Mouse (Mus musculus): ENCODE data around the gene Tbl3. TPM values are rescaled to one million over a fixed set of nuclear protein-coding genes. Genes with fewer than 3 reads are reported as not detected.

Gene Tbl3
- polyA plus RNA-seq, 2 experiments = 26.8 to 31.3 TPM

- no peak for TF ChIP-seq EP300 (IDR thresholded peaks at IDR 0.05; ENCODE audit: low read depth)
- TF ChIP-seq CTCF (IDR thresholded peaks at IDR 0.05; ENCODE audit: low read depth) = no peak
- no peak overlapping the region; the same call in 1 of the 2 replicates for H3K4me2 ChIP-seq (ENCODE audit: low read depth)
- no peak overlapping the region for H3K27ac ChIP-seq
- peaks cover 12 to 14% of the 10 kb centered on the region in 2 experiments for H3K4me1 ChIP-seq (replicated peaks; ENCODE audit: control insufficient read depth in 2 of 2, insufficient read depth in 2 of 2, low read length in 1 of 2)
- no peaks in the 10 kb centered on the region for H3K27me3 ChIP-seq (ENCODE audit: control insufficient read depth, insufficient read depth, low read length)
- no peaks in the 10 kb centered on the region for H3K9me3 ChIP-seq (ENCODE audit: control insufficient read depth, low read length)
- no peak for ATAC-seq (ENCODE audit: insufficient read depth)
- H3K36me3 ChIP-seq (replicated peaks; ENCODE audit: control insufficient read depth, insufficient read depth, low read depth) = peaks cover 14% of the 10 kb centered on the region
- H3K4me3 ChIP-seq (ENCODE audit: insufficient read depth in 1 of 2, low read depth in 2 of 2, low read length in 2 of 2) = no peak overlapping the region
- no peak overlapping the region for H3K9ac ChIP-seq (replicated peaks)
- 80% methylated on average over 3 of the region's 3 CpGs for WGBS (ENCODE audit: insufficient replicate concordance)
- no peak for DNase-seq (ENCODE audit: low read depth in 3 of 3, low spot score in 3 of 3)
These were observed 1.6 kb downstream of the Tbl3 start for GRCm38 (mm10) chr17:24705821-24706220.

GRCm38 (mm10) chr17:24701251-24701650 lies 6.2 kb downstream of the Tbl3 start:
- peaks cover 6 to 7% of the 10 kb centered on the region in 2 experiments for H3K4me1 ChIP-seq (replicated peaks; ENCODE audit: control insufficient read depth in 2 of 2, insufficient read depth in 2 of 2, low read length in 1 of 2)
- no peaks in the 10 kb centered on the region for H3K9me3 ChIP-seq (ENCODE audit: control insufficient read depth, low read length)
- H3K4me2 ChIP-seq (ENCODE audit: low read depth) = no peak overlapping the region
- H3K27me3 ChIP-seq (ENCODE audit: control insufficient read depth, insufficient read depth, low read length) = no peaks in the 10 kb centered on the region
- H3K36me3 ChIP-seq (replicated peaks; ENCODE audit: control insufficient read depth, insufficient read depth, low read depth) = peaks cover 14% of the 10 kb centered on the region
- no peak overlapping the region for H3K4me3 ChIP-seq (ENCODE audit: insufficient read depth in 1 of 2, low read depth in 2 of 2, low read length in 2 of 2)
- H3K27ac ChIP-seq = no peak overlapping the region
- no peak for TF ChIP-seq EP300 (IDR thresholded peaks at IDR 0.05; ENCODE audit: low read depth)
- TF ChIP-seq CTCF (IDR thresholded peaks at IDR 0.05; ENCODE audit: low read depth) = no peak
- H3K9ac ChIP-seq (replicated peaks) = no peak overlapping the region
- WGBS (ENCODE audit: insufficient replicate concordance) = 81% methylated on average over 9 of the region's 9 CpGs
- DNase-seq (ENCODE audit: low read depth in 3 of 3, low spot score in 3 of 3) (no peak), ATAC-seq (ENCODE audit: insufficient read depth) (no peak)

GRCm38 (mm10) chr17:24699473-24699872 lies 8.0 kb downstream of the Tbl3 start:
- ATAC-seq (ENCODE audit: insufficient read depth) (no peak), DNase-seq (ENCODE audit: low read depth in 3 of 3, low spot score in 3 of 3) (no peak)
- peaks cover 14% of the 10 kb centered on the region for H3K36me3 ChIP-seq (replicated peaks; ENCODE audit: control insufficient read depth, insufficient read depth, low read depth)
- H3K9me3 ChIP-seq (ENCODE audit: control insufficient read depth, low read length) = no peaks in the 10 kb centered on the region
- no peak overlapping the region for H3K27ac ChIP-seq
- peaks cover 6 to 8% of the 10 kb centered on the region in 2 experiments for H3K4me1 ChIP-seq (replicated peaks; ENCODE audit: control insufficient read depth in 2 of 2, insufficient read depth in 2 of 2, low read length in 1 of 2)
- H3K4me2 ChIP-seq (ENCODE audit: low read depth) = no peak overlapping the region
- H3K27me3 ChIP-seq (ENCODE audit: control insufficient read depth, insufficient read depth, low read length) = no peaks in the 10 kb centered on the region
- no peak overlapping the region for H3K4me3 ChIP-seq (ENCODE audit: insufficient read depth in 1 of 2, low read depth in 2 of 2, low read length in 2 of 2)
- TF ChIP-seq EP300 (IDR thresholded peaks at IDR 0.05; ENCODE audit: low read depth) (no peak), CTCF (IDR thresholded peaks at IDR 0.05; ENCODE audit: low read depth) (no peak)
- no peak overlapping the region for H3K9ac ChIP-seq (replicated peaks)
- WGBS (ENCODE audit: insufficient replicate concordance) = 69% methylated on average over 2 of the region's 2 CpGs

- no peak overlapping the region for H3K27ac ChIP-seq
- 64% methylated on average over 9 of the region's 9 CpGs for WGBS (ENCODE audit: insufficient replicate concordance)
- no peak for DNase-seq (ENCODE audit: low read depth in 3 of 3, low spot score in 3 of 3)
- no peak overlapping the region for H3K9ac ChIP-seq (replicated peaks)
- ATAC-seq (ENCODE audit: insufficient read depth) = no peak
- peaks cover 6 to 8% of the 10 kb centered on the region in 2 experiments for H3K4me1 ChIP-seq (replicated peaks; ENCODE audit: control insufficient read depth in 2 of 2, insufficient read depth in 2 of 2, low read length in 1 of 2)
- no peaks in the 10 kb centered on the region for H3K9me3 ChIP-seq (ENCODE audit: control insufficient read depth, low read length)
- no peaks in the 10 kb centered on the region for H3K27me3 ChIP-seq (ENCODE audit: control insufficient read depth, insufficient read depth, low read length)
- TF ChIP-seq CTCF (IDR thresholded peaks at IDR 0.05; ENCODE audit: low read depth) (no peak), EP300 (IDR thresholded peaks at IDR 0.05; ENCODE audit: low read depth) (no peak)
- no peak overlapping the region for H3K4me3 ChIP-seq (ENCODE audit: insufficient read depth in 1 of 2, low read depth in 2 of 2, low read length in 2 of 2)
- no peak overlapping the region for H3K4me2 ChIP-seq (ENCODE audit: low read depth)
- H3K36me3 ChIP-seq (replicated peaks; ENCODE audit: control insufficient read depth, insufficient read depth, low read depth) = peaks cover 11% of the 10 kb centered on the region
These were observed 8.7 kb downstream of the Tbl3 start for GRCm38 (mm10) chr17:24698715-24699114.

- no peak overlapping the region for H3K4me3 ChIP-seq (ENCODE audit: insufficient read depth in 1 of 2, low read depth in 2 of 2, low read length in 2 of 2)
- H3K36me3 ChIP-seq (replicated peaks; ENCODE audit: control insufficient read depth, insufficient read depth, low read depth) = peaks cover 13% of the 10 kb centered on the region
- no peak overlapping the region for H3K4me2 ChIP-seq (ENCODE audit: low read depth)
- H3K9ac ChIP-seq (replicated peaks) = no peak overlapping the region
- ATAC-seq (ENCODE audit: insufficient read depth) = no peak
- TF ChIP-seq EP300 (IDR thresholded peaks at IDR 0.05; ENCODE audit: low read depth) (no peak), CTCF (IDR thresholded peaks at IDR 0.05; ENCODE audit: low read depth) (no peak)
- no peaks in the 10 kb centered on the region for H3K9me3 ChIP-seq (ENCODE audit: control insufficient read depth, low read length)
- H3K27ac ChIP-seq = no peak overlapping the region
- H3K27me3 ChIP-seq (ENCODE audit: control insufficient read depth, insufficient read depth, low read length) = no peaks in the 10 kb centered on the region
- H3K4me1 ChIP-seq (replicated peaks; ENCODE audit: control insufficient read depth in 2 of 2, insufficient read depth in 2 of 2, low read length in 1 of 2) = peaks cover 6 to 8% of the 10 kb centered on the region in 2 experiments
- WGBS (ENCODE audit: insufficient replicate concordance) = 24% methylated on average over 5 of the region's 5 CpGs
- DNase-seq (ENCODE audit: low read depth in 3 of 3, low spot score in 3 of 3) = no peak
These were observed 9.5 kb downstream of the Tbl3 start for GRCm38 (mm10) chr17:24697985-24698384.

Measured in liver, embryonic 14.5 days (tissue).